Mouse (Mus musculus): ENCODE results near the gene Krt78. TPM values are rescaled to one million over a fixed set of nuclear protein-coding genes. Genes with fewer than 3 reads are reported as not detected.

Gene Krt78
- polyA plus RNA-seq, 1 experiment, result 32.9 TPM

GRCm38 (mm10) chr15:101938600-101939308, 15.3 kb downstream of the Krt78 start:
- Histone ChIP-seq H3K4me3 (replicated peaks; ENCODE audit: extremely low read depth, low read depth, low read length) (no peak overlapping the region), H3K4me1 (ENCODE audit: control insufficient read depth, insufficient read depth, low read length) (no peaks in the 10 kb centered on the region)
- WGBS, result 67% methylated on average over 9 of the region's 9 CpGs
- peak; percentile 29 for DNase-seq
- TF ChIP-seq POLR2A (IDR thresholded peaks at IDR 0.05; ENCODE audit: borderline replicate concordance, extremely low read depth, low read depth, low read length) (no peak), CTCF (IDR thresholded peaks at IDR 0.05; ENCODE audit: insufficient read depth, low read length) (no peak)

- TF ChIP-seq CTCF (IDR thresholded peaks at IDR 0.05; ENCODE audit: insufficient read depth, low read length), result no peak
- no peak for TF ChIP-seq POLR2A (IDR thresholded peaks at IDR 0.05; ENCODE audit: borderline replicate concordance, extremely low read depth, low read depth, low read length)
- WGBS, result 59% methylated on average over 6 of the region's 6 CpGs
- no peak for DNase-seq
- H3K4me1 ChIP-seq (ENCODE audit: control insufficient read depth, insufficient read depth, low read length), result no peaks in the 10 kb centered on the region
- H3K4me3 ChIP-seq (replicated peaks; ENCODE audit: extremely low read depth, low read depth, low read length), result no peak overlapping the region
Measured at GRCm38 (mm10) chr15:101933024-101933423, 21.1 kb downstream of the Krt78 start.

- DNase-seq, result peak; percentile 56
- peak overlapping the region; percentile 44 for H3K4me3 ChIP-seq (replicated peaks; ENCODE audit: extremely low read depth, low read depth, low read length)
- H3K4me1 ChIP-seq (ENCODE audit: control insufficient read depth, insufficient read depth, low read length), result no peaks in the 10 kb centered on the region; the same call in 1 of the 2 replicates
- TF ChIP-seq POLR2A (IDR thresholded peaks at IDR 0.05; ENCODE audit: borderline replicate concordance, extremely low read depth, low read depth, low read length) (no peak), CTCF (IDR thresholded peaks at IDR 0.05; ENCODE audit: insufficient read depth, low read length) (no peak)
- WGBS, result 5% methylated on average over 17 of the region's 17 CpGs
Measured at GRCm38 (mm10) chr15:101929666-101930065, 24.4 kb downstream of the Krt78 start.

- whole genome bisulfite sequencing, result 15% methylated on average over 9 of the region's 9 CpGs
- H3K4me1 ChIP-seq (ENCODE audit: control insufficient read depth, insufficient read depth, low read length), result no peaks in the 10 kb centered on the region; the same call in 1 of the 2 replicates
- no peak overlapping the region for H3K4me3 ChIP-seq (replicated peaks; ENCODE audit: extremely low read depth, low read depth, low read length)
- DNase-seq, result no peak
- no peak for TF ChIP-seq POLR2A (IDR thresholded peaks at IDR 0.05; ENCODE audit: borderline replicate concordance, extremely low read depth, low read depth, low read length)
Measured at GRCm38 (mm10) chr15:101929087-101929486, 25.0 kb downstream of the Krt78 start.

- Histone ChIP-seq H3K4me3 (replicated peaks; ENCODE audit: extremely low read depth, low read depth, low read length) (no peak overlapping the region), H3K4me1 (ENCODE audit: control insufficient read depth, insufficient read depth, low read length) (no peaks in the 10 kb centered on the region; the same call in 1 of the 2 replicates)
- WGBS, result 52% methylated on average over 12 of the region's 12 CpGs
- DNase-seq, result no peak
- TF ChIP-seq CTCF (IDR thresholded peaks at IDR 0.05; ENCODE audit: insufficient read depth, low read length), result no peak
- no peak for TF ChIP-seq POLR2A (IDR thresholded peaks at IDR 0.05; ENCODE audit: borderline replicate concordance, extremely low read depth, low read depth, low read length)
Measured at GRCm38 (mm10) chr15:101927340-101928080, 26.6 kb downstream of the Krt78 start.

- no peak overlapping the region for H3K4me3 ChIP-seq (replicated peaks; ENCODE audit: extremely low read depth, low read depth, low read length)
- no peak for DNase-seq
- TF ChIP-seq CTCF (IDR thresholded peaks at IDR 0.05; ENCODE audit: insufficient read depth, low read length) (no peak), POLR2A (IDR thresholded peaks at IDR 0.05; ENCODE audit: borderline replicate concordance, extremely low read depth, low read depth, low read length) (no peak)
- H3K4me1 ChIP-seq (ENCODE audit: control insufficient read depth, insufficient read depth, low read length), result no peaks in the 10 kb centered on the region; the same call in 1 of the 2 replicates
- 76% methylated on average over 1 of the region's 1 CpGs for WGBS
Measured at GRCm38 (mm10) chr15:101925041-101925440, 29.0 kb downstream of the Krt78 start.

GRCm38 (mm10) chr15:101924635-101925034, 29.5 kb downstream of the Krt78 start, which contains the start of gene Krt4:
Gene Krt4, minus strand, starts transcription at chr15:101924735.
- 70% methylated on average over 11 of the region's 11 CpGs for WGBS
- TF ChIP-seq POLR2A (IDR thresholded peaks at IDR 0.05; ENCODE audit: borderline replicate concordance, extremely low read depth, low read depth, low read length) (no peak), CTCF (IDR thresholded peaks at IDR 0.05; ENCODE audit: insufficient read depth, low read length) (no peak)
- Histone ChIP-seq H3K4me1 (ENCODE audit: control insufficient read depth, insufficient read depth, low read length) (no peaks in the 10 kb centered on the region; the same call in 1 of the 2 replicates), H3K4me3 (replicated peaks; ENCODE audit: extremely low read depth, low read depth, low read length) (no peak within 1 kb of the TSS)
- no peak for DNase-seq

GRCm38 (mm10) chr15:101922296-101922695, 31.8 kb downstream of the Krt78 start:
- WGBS, result 80% methylated on average over 2 of the region's 2 CpGs

GRCm38 (mm10) chr15:101916072-101916471, 38.0 kb downstream of the Krt78 start:
- Histone ChIP-seq H3K4me3 (replicated peaks; ENCODE audit: extremely low read depth, low read depth, low read length) (no peak overlapping the region), H3K4me1 (ENCODE audit: control insufficient read depth, insufficient read depth, low read length) (no peaks in the 10 kb centered on the region)
- WGBS, result 75% methylated on average over 2 of the region's 2 CpGs
- TF ChIP-seq POLR2A (IDR thresholded peaks at IDR 0.05; ENCODE audit: borderline replicate concordance, extremely low read depth, low read depth, low read length), result no peak
- TF ChIP-seq CTCF (IDR thresholded peaks at IDR 0.05; ENCODE audit: insufficient read depth, low read length), result no peak
- DNase-seq, result no peak

More at GRCm38 (mm10) chr15:101922296-101922695, 31.8 kb downstream of the Krt78 start:
- no peak for TF ChIP-seq CTCF (IDR thresholded peaks at IDR 0.05; ENCODE audit: insufficient read depth, low read length)
- no peak for TF ChIP-seq POLR2A (IDR thresholded peaks at IDR 0.05; ENCODE audit: borderline replicate concordance, extremely low read depth, low read depth, low read length)
- Histone ChIP-seq H3K4me3 (replicated peaks; ENCODE audit: extremely low read depth, low read depth, low read length) (no peak overlapping the region), H3K4me1 (ENCODE audit: control insufficient read depth, insufficient read depth, low read length) (no peaks in the 10 kb centered on the region; the same call in 1 of the 2 replicates)
- no peak for DNase-seq

Measured in lung, adult 2 months (tissue).